Mouse (Mus musculus): ENCODE measurements at regions not wholly inside any gene's neighbourhood (a gene's known extent, or its start where the extent isn't known, plus 50 kb on each side); places are given as distances from the start of the nearest gene placed in this dataset.

- DNase-seq (ENCODE audit: low read depth, low spot score) = no peak
Observed at GRCm38 (mm10) chr13:60426192-60426840, 175.4 kb upstream of the Dapk1 start.

DNA sequence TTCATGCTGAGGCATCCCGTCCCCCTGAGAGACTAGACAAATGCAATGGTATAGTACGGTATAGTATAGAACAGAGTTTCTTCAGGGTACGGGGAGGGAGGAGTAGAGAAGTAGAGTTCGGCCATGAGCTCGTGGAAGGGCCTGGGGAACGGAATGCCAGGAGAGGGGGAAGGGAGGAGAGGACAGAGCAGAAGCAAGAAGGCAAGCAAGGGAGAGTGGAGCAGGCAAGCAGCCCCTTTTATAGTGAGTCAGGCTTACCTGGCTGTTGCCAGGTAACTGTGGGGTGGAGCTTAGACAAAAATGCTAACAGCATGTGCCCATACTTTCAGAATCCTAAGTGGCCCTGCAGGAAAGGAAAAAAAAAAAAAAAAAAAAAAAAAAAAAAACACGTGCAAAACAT, 174.7 kb upstream of the Dapk1 start:
- no peak for DNase-seq (ENCODE audit: low read depth, low spot score)

- no peak for DNase-seq (ENCODE audit: low read depth, low spot score)
Observed at GRCm38 (mm10) chr13:60427755-60428385, 173.9 kb upstream of the Dapk1 start.

DNA sequence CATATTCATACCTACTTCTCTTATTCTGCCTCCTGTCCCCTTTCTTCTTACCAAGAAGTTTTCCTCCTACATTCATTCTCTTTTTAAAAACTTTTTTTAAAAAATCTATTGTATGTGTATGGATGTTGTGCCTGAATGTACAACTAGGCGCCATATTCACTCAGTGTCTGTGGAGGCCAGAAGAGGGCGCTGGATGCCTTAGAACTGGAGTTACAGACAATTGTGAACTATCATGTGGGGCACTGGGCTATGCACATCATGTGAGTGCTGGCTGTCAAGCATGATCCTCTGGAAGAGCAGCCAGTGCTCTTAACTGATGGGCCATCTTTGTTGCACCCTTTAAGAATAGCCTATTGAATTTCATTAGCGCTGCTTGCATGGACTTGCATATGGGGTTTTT, 172.6 kb upstream of the Dapk1 start:
- no peak for DNase-seq (ENCODE audit: low read depth, low spot score)

DNA sequence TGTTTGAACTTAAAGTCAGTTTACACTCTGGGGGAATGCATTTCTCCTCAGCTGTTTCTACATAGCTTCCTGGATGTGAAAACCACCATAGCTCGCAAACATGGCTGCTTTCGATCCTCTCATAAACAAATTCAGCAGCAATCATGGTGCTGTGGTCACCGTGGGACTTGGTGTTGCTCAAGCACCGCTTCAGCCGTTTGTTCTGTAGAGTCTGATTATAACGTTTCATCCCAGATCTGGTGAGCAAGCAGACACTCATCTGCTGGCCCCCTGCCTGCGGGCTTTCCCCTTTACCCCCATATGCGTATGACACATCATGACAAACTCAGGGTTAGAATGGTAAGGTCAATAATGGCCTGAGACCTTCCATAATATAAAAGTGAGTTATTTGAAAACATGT, 170.3 kb upstream of the Dapk1 start:
- no peak for DNase-seq (ENCODE audit: low read depth, low spot score)

DNA sequence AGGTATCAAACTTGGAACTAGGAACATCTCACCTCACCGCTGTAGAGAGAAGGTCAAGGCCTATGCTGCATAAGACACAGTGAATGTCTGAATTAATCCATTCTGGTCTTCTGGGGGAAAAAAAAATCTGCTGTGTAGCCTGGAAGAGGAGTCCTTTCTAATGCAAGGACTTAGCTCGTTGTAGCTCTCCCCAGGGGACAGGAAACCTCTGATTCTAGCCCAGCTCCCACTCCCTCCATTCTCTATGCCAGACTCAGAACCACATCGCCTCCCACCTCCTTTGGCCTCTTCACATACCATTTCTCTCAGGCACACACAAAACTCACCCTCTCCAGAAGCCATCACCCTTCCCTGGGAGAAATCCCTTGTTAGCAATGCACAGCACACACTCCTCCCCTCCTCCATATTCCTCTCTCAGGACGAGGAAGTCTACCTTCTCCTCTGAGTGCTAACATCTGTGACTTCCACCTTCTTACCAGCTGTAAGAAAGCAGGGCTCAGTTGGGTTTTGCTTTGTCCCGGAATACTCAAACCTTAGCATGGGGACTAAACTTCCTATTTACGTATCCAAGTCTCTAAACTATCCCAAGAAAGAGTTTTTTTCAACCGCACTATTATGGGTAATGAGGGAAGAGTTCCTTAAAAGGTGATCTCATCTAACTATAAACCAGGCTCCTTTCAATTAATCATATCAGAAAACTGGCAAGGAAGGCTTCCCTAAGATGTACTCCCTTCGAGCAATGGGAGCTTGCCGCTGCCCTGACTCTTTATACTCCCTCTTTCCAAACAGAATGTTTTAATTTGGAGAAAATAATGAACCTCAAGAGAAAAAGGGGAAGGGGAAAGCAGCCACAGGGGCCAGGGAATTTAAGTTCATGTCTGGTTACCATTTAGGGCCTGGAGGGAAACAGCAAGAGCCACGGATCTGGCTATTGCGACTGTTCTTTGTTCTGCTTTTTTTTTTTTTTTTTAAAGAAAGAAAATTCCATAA, 167.2 kb upstream of the Dapk1 start:
- no peak for DNase-seq (ENCODE audit: low read depth, low spot score)

- DNase-seq (ENCODE audit: low read depth, low spot score) = no peak
Observed at GRCm38 (mm10) chr13:60435333-60435732, 166.4 kb upstream of the Dapk1 start.

DNA sequence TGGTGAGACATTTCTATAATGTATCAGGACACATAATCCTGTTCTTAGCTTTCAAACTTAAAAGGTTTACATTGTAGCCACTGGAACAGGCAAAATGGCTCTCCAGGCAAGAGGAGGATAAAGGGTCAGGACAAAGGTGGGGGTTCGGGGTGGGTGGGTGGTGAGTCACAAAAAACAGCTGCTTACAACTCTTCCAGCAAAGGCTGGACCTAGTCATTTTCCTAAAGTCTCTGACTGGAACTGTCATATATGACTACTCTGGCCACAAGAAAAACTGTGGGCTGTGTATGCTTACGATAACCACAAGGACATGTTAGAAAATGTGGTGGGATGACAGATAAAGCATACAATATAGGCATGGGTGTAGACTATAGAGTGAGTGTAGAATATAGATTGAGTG, 163.6 kb upstream of the Dapk1 start:
- no peak for DNase-seq (ENCODE audit: low read depth, low spot score)

DNA sequence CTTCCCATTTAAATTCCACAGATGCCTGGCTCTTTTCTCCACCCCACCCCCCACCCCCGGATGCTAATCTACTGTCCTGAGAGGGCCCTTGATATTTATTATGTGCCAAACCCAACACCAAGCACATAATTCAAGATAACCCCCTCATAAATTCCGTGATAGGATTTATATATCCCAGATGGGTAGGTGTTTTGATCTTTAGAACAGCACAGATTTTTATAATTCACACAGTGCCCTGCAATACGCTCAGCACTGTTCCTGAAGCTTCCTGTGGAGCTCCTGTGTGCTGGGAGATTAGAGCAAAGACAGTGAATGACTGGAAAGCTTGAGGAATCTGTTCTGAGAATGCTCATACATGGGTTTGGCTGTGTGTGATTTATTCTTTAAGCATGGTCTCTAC, 161.2 kb upstream of the Dapk1 start:
- DNase-seq (ENCODE audit: low read depth, low spot score) = no peak

GRCm38 (mm10) chr13:60445164-60445563, 156.6 kb upstream of the Dapk1 start:
- DNase-seq (ENCODE audit: low read depth, low spot score) = peak; percentile 37

- DNase-seq (ENCODE audit: low read depth, low spot score) = no peak
Observed at GRCm38 (mm10) chr13:60446926-60447325, 154.8 kb upstream of the Dapk1 start.

DNA sequence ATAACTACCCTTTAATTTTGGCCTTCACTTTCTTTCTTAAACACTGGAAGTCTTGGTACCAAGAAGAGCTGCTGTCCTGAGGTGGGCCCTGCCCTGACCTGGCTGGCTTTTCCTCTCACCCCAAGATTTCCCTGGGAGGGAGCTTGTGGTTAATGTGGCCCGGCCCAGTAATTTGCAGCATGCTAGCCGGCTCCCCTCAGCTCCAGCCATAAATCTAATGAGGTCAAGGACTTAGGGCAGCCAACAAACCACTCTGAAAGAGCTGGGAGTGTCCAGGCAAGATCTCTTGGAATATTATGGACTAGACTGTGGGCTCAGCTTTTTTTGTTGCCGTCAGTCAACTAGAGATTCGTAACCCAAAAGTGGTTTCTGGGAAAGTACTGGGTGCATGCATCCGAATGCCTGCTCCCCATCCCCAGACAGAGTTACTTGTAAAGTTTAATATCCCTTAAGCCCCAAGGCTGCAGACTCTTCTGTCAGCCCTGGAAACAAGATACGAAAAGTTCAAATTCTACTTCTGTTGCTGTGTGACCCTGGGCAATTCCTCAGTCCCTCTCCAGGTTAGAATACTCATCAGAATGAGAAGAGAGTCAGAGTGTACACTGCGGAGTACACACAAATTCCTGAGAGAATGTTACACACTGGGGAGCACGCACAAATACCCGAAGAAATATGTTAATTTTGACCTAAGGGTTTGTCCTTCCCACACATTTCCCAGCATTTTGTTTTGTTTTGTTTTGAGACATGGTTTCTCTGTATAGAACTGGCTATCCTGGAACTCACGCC, 150.8 kb upstream of the Dapk1 start:
- no peak for DNase-seq (ENCODE audit: low read depth, low spot score)

DNA sequence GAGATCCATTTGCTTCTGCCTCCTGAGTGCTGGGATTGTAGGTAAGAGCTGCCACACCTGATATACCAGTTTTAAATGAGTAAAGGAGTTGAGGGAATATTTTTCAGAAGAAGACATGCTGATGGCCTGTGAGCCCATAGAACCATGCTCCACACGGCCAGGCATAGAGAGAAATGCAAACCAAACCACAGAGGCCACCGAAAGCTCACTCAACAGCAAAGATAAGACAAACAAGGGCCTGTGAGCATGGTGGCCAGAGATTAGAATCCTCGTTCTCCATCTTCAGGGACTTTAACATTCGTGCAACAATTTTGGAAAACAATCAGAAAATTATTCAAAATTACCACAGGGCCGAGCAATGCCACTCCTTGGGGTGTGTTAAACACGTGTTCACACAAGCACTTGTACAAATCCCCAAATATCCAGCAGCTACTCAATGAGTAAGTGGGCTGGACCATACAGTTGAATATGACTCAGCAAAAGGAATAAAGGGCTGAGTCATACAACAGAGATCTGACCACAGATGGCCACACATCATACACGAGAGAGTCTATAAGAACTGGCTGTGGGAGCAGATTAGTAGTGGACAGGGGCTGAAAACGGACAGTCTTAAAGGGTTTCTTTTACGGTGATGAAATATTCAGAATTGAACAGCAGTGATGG, 147.8 kb upstream of the Dapk1 start:
- DNase-seq (ENCODE audit: low read depth, low spot score) = no peak

DNA sequence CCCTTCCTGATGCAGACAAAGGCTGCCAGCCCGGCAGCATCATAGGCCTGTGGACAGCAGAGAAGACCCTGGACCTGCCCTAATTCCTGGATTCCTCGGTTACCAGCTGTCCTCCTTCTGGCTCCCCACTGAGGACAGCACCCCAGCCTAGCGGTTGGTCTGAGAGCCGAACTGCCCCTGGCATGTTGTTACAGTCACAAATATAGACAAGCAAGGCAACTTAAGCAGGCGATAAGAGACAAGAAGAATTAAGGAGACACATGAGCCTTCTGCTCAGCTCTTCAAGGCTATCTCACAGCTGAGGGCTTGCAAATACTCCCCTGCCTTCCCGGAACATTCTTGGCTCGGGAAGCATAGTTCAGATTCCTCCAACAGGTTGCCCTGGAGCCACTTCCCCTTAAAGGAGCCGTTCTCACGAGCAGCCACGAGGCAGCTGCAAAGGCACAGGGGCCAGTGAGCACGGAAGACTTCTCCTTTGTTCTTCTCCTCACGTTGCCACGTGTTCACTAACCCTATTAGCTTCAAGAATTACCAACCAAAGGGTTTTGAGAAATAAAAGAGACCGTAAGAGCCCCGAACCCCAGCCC, 146.6 kb upstream of the Dapk1 start:
- DNase-seq (ENCODE audit: low read depth, low spot score) = no peak

DNA sequence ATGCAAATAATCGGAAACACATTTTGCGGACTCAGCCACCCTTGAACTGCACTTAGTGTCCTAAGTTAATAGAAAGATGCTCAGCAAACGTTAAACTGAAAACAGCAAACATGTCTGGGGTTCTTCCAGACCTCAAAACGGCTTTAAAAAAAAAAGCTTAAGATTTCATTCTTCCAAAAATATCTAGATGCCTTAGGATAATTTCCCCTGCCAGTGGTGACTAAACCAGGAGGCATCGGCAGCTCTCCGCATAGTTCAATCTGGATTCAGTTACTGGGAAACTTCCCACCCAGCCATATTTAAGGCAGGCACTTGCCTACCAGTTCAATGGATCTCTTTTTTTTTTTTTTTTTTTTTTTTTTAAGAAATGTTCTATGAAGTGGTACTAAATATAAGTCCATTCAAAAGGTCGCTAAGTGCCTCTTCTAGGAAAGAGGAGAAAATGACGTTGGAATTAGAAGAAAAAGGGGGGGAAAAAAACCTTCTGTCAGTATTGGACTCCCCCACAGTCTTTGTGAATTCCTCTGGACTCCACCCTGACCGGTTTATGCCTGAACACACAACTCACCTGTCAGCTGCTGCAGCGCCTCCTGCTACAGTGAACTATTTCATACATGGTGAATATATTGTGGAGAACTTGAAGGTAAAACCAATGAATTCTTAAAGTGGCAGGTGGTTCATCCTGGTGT, 145.7 kb upstream of the Dapk1 start:
- DNase-seq (ENCODE audit: low read depth, low spot score) = no peak

- DNase-seq (ENCODE audit: low read depth, low spot score) = no peak
Observed at GRCm38 (mm10) chr13:60457277-60457676, 144.5 kb upstream of the Dapk1 start.

DNA sequence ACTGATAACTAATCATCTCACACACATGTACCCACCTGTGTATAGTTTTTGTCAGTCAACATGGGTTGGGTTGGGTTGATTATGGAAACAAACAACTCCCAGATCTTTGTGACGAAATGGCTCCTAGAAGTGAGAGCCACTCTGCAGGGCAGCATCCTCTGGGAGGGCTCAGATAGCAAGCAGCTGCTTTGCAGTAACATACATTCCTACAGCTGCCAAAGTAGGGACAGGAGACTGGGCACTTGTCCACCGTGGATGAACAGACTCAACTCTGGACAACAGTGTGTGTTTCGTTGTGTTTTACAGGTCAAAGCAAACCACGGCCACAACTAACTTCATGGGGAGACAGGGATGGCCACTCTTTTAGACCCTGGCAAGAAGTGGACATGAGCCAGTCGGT, 142.7 kb upstream of the Dapk1 start:
- DNase-seq (ENCODE audit: low read depth, low spot score) = no peak

DNA sequence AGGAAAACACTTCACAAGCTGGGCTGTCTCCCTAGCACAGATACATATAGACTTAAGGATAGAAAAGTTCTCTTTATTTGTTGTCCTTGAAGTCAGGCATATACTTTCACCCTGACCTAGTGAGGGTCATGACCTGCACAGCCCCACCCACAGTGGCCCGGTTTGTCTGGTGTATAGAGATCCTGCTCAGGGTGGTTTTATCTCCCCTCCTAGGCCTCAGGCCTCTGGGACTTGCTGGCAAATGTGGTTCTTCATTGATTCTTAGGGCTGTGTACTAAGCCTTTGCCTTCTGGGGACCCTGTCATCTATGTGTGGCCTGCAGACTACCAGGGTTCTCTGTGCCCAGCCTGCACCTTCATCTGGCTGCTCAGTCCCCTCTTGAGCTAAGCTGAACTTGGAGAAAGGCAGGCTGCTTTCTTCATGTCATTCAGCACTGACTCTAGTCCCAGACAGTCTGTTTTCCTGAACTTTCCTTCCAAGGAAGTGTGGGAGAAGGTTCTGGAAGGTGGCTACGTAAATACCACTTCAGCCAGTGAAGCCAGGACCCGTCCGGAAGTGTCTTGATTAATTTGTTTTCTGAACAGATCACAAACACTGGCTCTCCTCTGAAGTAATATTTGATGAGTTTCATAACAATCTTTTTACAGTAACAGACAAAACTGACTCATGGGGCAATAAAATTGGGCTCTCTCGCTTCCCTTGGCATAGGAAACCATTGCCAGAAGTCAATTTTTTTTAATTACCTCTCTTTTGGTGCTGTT, 135.0 kb upstream of the Dapk1 start:
- DNase-seq (ENCODE audit: low read depth, low spot score) = no peak

GRCm38 (mm10) chr13:60467821-60468579, 133.7 kb upstream of the Dapk1 start:
- no peak for DNase-seq (ENCODE audit: low read depth, low spot score)

Measured in brain, embryonic 18.5 days (tissue).